Mouse (Mus musculus) layer of hippocampus, adult 9-10 months (tissue): ENCODE data around the gene 9230102O04Rik.

Experiments
- DNase-seq: peaks from one replicate; pipeline ENCODE4 v3.0.0; 2022; ENCODE audit warnings: low spot score

9230102O04Rik gene

DNA sequence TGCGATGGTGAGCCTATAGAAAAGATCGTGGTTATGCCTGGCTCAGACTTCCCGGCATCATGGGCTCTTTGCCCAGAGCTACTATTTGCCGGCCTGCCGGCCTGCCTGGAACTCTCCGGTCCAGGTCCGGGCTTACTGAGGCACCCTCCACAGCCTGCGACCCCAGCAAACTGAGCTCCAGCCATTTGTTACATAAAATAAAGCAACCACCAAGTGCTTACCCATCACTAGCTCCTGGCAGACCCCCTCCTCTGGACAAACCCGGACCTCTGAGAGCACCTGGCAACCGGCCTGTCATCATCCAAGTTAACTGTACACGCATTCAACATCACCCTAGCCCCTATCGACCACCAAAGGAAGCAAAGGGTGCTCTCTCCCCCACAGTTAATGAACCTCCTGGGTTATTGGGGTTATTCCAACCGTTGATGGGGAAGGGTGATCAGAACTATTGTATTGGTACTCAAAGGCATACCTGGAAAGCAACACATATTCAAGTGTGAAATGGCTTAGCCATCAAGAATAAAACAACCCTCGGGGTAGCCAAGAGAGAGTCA is 4.0 kb downstream of the 9230102O04Rik start:
- DNase-seq = no peak

DNA sequence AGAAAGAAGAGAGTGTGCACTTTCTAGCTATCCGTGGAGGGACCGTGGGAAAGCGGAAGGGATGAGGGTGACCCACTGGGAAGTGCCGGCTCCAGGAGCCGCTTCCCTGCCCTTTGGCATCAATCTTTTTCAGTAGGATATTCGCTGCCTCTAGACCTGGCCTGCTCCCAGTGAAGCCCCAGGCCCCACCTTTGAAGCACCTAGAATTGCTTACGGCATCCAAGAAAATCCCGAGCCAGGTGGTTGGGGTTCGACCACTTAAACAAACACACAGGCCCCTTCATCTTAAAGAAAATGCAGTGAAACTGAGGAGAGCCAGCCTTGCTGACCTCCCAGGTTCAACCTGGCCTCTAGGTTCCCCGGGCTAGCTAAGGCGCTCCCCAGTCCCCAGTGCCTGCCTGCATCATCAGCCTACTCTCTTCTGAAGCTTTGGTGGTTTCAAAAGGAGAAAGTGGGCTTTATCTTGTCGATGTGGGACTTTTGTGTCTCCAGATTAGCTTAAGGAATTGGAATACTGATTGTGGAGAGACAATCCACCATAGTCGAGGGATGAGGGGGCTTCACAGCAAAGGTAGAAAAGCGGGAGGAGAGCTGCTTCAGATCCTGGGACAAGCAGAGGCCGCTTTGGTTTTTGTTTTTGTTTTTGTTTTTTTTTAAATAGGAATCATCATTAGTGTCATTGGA is 4.7 kb downstream of the 9230102O04Rik start:
- DNase-seq = no peak

- DNase-seq = no peak
These were observed 5.4 kb downstream of the 9230102O04Rik start for GRCm38 (mm10) chr2:9883803-9884532.

DNA sequence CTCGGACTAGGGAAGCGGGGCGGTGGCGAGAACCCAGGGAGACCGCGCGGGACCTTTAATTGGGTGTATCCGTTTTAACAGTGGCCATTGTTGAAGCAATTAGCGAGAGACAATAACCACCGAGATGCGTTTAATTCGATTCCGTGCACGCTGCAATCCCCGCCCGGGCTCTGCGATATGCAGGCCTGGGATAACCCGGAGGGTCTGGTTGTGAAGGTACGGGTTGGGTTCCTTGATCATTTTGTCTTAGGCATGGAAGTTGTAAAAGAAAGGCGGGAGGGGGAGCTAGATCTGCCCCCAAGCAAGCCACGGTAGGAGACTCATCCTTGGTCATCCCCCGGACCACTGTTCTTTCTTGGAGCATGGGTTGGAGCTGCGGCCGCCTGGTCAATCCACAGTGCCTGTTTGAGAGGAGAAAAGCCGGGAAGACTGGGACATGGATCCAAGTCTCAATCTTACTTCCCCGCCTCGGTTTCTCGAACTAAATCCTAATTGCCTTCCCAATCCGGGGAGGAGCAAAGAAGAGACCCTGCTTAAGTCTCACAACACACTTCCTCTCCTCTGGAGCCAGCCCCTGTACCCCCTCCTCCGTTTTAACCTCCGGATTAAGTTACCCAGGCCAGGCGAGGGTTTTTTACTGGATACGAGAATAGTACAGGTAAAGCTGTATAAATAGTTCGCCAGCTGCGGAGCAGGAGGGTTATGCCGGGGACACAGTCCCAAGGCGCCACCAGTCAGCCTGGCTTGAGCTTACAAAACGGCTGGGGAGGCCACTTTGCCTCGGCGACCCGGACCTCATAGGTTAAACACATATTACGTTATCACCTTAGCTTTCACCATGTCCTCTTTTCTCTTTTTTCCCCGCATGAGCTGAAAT is 6.2 kb downstream of the 9230102O04Rik start:
- DNase-seq = no peak

DNA sequence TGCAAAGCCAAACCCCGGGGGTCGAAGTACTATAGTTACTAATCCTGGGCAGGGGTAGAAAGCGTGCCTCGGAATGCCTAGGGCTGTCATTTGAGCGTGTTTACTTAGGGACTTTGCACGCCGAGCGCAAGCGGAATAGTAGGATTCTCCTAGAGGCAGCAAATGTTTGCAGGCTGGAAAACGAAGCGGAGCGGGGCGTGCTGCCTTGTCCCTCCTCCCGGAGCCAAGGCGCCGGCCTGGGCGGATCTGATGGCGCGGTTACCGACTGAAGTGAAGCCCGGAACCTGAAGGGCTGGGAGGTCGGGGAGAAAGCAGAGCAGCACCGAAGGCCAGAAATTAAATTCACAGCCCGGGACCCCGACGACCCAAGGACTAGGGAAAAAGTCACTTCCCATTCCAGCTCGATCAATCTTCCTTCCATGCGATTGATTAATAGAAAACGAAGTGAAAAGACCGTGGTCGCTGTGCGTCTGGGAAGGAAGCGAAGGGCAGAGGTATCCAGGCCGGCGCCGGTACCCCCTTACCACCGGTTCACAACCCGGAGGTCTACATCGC is 6.9 kb downstream of the 9230102O04Rik start:
- no peak for DNase-seq

DNA sequence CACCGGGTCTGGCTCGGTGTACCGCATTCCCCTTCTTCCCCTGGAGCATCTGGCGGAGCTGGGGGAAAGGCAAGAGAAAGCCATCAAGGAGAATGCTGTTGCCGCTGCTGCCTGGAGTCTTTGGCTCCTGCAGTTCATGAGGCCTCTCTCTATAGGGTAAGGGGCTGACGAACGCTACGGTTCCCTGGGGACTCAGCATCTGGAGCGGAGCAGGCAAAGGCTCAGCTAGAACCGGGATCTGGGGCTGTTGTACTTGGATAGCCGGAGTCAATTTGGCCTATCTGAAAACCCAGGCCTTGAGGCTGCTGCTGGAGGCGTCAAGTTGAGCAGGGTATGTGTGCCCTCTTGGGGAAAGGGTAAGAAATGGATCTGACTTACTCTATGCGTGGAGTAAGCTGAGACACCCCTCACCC is 7.7 kb downstream of the 9230102O04Rik start:
- no peak for DNase-seq

GRCm38 (mm10) chr2:9881051-9881591 is 8.2 kb downstream of the 9230102O04Rik start, which contains the start of gene 4930412O13Rik:
Gene 4930412O13Rik (plus strand): TSS chr2:9881252.
- DNase-seq = no peak

DNA sequence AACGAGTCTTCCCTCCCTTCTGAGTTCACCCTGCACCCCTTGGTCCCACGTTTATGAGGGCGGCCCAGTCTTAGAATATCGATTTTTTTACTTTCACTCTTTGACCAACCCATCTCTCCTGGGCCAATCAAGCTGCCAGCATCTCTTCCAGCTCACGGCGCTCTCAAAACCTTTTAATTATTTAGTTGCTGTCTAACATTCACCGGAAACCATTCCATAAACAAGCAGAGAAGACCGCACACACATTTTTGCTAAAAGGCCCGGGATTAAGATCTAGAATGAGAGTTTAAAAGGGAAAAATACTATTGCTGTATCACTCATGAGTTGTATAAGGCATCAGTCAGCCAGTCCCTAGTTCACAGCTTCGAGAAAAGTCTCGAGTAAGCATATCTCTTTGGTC is 9.1 kb downstream of the 9230102O04Rik start:
- no peak for DNase-seq

- DNase-seq = no peak
These were observed 9.8 kb downstream of the 9230102O04Rik start for GRCm38 (mm10) chr2:9879493-9879892.

DNA sequence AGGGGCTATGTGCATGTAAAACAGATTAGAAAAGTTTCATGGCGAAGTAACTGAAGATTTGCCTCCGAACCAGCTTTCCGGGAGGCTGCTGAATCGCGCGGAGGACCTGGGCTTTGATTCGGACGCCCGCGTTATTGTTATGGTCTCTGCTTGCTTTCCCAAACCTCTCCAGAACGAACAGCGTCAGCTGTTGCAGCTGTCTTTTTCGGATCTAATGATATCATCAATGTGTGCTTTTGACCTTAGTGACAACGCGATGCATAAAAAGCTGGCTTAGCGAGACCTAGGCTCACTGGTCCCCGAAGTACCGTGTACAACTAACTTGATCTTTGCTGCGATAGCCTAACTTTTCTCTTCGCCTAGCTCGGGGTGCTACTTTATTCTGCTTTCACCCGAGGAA is 10.2 kb downstream of the 9230102O04Rik start:
- no peak for DNase-seq

DNA sequence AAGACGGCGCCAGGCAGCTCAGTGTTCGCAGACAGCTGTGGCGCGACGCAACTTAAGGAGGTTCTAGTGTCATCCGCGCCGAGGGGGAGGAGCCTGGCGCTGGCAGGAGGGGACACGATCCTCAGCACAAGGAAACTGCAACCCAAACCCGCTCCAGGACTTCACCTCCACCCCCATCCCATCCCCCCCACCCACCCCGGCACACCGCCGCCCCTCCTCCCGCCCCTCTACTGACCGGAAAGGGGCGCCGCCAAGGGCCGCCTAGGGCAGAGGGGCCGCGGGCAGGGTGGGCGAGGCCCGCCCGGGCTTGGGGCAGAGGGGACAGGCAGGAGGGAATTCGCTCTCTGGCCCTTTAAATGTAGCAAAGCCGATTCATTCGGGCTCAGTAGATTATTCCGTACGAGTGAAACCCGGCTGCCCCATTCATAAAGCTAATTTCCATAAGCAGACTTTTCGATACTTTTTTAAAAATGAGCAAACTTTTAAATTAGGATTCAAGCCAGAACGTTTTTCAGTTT is 10.7 kb downstream of the 9230102O04Rik start:
- DNase-seq = no peak

GRCm38 (mm10) chr2:9877966-9878563 is 11.3 kb downstream of the 9230102O04Rik start:
- no peak for DNase-seq

DNA sequence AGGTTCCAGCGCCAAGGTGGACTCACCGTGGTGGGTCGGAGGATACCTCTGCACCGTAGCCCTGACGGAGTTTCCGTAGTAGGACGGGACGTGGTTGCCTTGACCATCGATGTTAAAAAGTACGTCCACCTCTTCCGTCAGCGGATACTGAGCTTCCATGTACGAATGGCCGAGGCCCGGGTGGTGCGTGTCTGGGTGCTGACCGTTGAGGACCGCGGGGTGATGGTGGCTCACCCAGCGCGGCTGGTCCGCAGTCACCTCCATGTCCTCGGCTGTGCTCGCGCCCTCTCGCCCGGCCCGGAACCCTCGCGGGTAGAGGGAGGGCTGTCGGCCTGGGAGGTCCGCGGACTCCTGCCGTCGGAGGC is 12.0 kb downstream of the 9230102O04Rik start:
- no peak for DNase-seq

GRCm38 (mm10) chr2:9876621-9877325 is 12.6 kb downstream of the 9230102O04Rik start:
- DNase-seq = no peak

DNA sequence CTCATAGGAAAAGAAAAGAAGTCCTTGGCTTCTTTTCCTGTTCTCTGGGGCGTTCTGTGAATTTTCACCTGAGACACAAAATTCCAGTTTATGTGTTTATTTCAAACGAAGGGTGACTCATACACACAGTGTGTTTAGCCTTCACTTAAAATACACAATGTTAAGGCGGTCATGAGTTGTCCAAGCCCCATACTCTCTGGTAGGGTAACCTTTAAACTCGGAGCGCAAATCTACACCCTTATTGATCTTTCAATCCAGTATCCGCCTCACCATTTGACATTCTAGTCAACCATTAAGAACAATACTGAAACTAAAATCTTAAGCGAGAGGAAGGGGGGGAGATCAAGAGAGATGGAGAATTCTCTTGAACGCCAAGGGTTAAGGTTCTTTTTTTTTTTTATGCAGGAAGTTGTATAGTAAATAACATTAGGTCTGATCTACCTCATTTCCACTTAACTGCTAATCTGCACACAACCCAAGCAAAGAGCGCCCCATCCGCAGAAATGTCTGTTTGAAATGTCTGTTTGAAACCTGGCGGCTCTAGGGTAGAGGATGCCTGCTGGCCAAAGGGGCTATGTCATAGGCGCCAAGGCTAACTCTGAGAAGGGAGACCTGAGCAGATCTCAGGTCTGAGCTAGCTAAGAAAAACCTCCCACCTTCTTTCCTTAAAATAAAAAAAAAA is 13.5 kb downstream of the 9230102O04Rik start:
- DNase-seq = no peak

- DNase-seq = no peak
These were observed 14.1 kb downstream of the 9230102O04Rik start for GRCm38 (mm10) chr2:9875220-9875619.

DNA sequence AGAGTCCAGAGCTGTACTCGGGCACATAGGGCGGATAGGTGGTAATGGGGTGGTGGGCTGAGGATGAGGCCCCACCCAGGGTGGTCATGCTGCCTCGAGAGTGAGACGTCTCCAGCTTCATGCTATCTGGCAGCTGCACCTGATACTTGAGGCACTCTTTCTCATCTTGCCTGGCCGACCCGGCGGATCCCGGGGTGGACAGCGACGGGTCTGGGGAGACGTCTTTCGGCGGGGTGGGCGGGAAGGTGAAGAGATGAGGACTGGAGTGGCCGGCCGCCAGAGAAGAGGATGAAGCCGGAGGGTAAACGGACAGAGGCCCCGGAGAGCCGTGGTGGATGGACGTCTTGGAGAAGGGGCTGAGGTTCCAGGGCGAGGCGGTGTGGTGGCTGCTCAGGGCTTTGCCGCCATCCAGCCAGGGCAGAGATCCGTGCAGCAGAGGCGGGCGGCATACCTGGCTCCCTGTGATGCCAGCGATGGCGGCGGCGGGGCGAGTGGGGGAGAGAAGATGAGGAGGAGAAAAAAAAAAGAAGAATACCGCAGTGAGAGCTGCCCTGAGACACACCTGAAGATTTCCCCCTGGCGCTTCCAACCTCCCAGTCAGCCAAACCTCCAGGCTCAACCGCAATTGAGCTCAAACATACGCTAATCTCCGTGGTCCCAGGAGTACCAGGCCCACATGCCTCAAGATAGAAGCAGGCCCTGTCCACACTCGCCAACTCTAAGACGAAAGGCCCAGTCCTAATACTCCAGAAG is 14.7 kb downstream of the 9230102O04Rik start:
- DNase-seq = no peak

DNA sequence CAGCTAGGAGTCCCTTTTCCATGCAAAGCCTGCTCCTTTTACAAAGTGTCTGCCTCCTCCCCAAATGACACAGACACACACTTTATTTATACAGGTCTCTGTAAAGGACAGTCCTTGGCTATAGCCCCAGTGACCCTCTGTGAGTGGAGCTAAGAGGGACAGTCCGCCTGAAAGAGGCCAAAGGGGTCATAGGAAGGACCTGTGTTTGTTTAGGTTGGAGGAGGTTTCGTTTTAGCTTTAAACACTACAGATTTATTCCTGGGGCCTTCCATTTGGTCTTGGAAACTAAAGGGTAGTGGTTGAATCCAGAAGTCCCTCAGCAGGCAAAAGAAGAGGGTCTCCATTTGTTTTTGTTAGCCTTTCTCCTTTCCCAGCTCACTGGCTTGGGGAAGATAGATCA is 15.6 kb downstream of the 9230102O04Rik start:
- no peak for DNase-seq

GRCm38 (mm10) chr2:9872682-9873081 is 16.7 kb downstream of the 9230102O04Rik start:
- no peak for DNase-seq
